Mouse (Mus musculus) liver, embryonic 14.5 days (tissue): ENCODE results near the gene Pih1d1. TPM values are rescaled to one million over a fixed set of nuclear protein-coding genes. Genes with fewer than 3 reads are reported as not detected.
"Not testable (repeated sequence)": the region's sequence is repeated elsewhere in the genome, so short reads cannot be mapped to it uniquely, and the experiment has no call there.

Experiments used
- ATAC-seq: fragments of 200-750 bp; cut with Nextera tagmentation; 2 replicates; pipeline ENCODE4 v1.8.0; 2017; ENCODE audit warnings: moderate number of reproducible peaks, mild to moderate bottlenecking, moderate library complexity; ENCODE audit not compliant: insufficient read depth
- DNase-seq, 3 experiments: peaks; one replicate each; pipeline ENCODE4 v3.0.0-alpha.2; 2012 to 2013; ENCODE audit warnings: low read depth in 3 of 3, low spot score in 3 of 3
- H3K27ac ChIP-seq: fragments of 300-500 bp; sonication (generic); 2 replicates; pipeline ENCODE4 v1.5.1; 2014; ENCODE audit warnings: moderate library complexity, mild to moderate bottlenecking, control low read depth, inconsistent platforms
- H3K27me3 ChIP-seq: fragments of 300-500 bp; sonication (generic); 2 replicates; pipeline ENCODE4 v1.6.1; 2014; ENCODE audit warnings: mild to moderate bottlenecking, low read length, moderate library complexity; ENCODE audit not compliant: control insufficient read depth, insufficient read depth
- H3K36me3 ChIP-seq: fragments of 300-500 bp; sonication (generic); replicated peaks from 2 replicates; pipeline ENCODE4 v1.6.1; 2014; ENCODE audit warnings: low read depth; ENCODE audit not compliant: control insufficient read depth, insufficient read depth
- H3K4me1 ChIP-seq, 2 experiments: fragments of 200-500 bp in 1 of 2; fragments of 300-500 bp in 1 of 2; sonication (generic) in 1 of 2; replicated peaks; 2 replicates each; pipeline ENCODE4 v1.6.1; 2012 to 2014; ENCODE audit warnings: antibody characterized with exemption in 1 of 2, inconsistent platforms in 1 of 2, low read length in 1 of 2; ENCODE audit not compliant: control insufficient read depth in 2 of 2, insufficient read depth in 2 of 2
- H3K4me2 ChIP-seq: fragments of 300-500 bp; sonication (generic); 2 replicates; pipeline ENCODE4 v1.6.1; 2014; ENCODE audit warnings: low read depth, mild to moderate bottlenecking, control low read depth, moderate library complexity
- H3K4me3 ChIP-seq, 2 experiments: fragments of 200-500 bp in 1 of 2; fragments of 300-500 bp in 1 of 2; sonication (generic) in 1 of 2; 2 replicates each; pipeline ENCODE4 v1.5.1; 2012 to 2014; ENCODE audit warnings: low read depth in 2 of 2, low read length in 2 of 2, mild to moderate bottlenecking in 2 of 2, control low read depth in 1 of 2, inconsistent platforms in 1 of 2, moderate library complexity in 1 of 2; ENCODE audit not compliant: insufficient read depth in 1 of 2
- H3K9ac ChIP-seq: fragments of 300-500 bp; sonication (generic); replicated peaks from 2 replicates; pipeline ENCODE4 v1.6.1; 2014; ENCODE audit warnings: mild to moderate bottlenecking, control low read depth, moderate library complexity
- H3K9me3 ChIP-seq: fragments of 300-500 bp; sonication (generic); 2 replicates; pipeline ENCODE4 v1.6.1; 2016; ENCODE audit warnings: low read length, mixed read lengths; ENCODE audit not compliant: control insufficient read depth
- CTCF ChIP-seq: IDR thresholded peaks from 2 replicates; pipeline ENCODE4 v1.5.1; 2016; ENCODE audit warnings: antibody characterized with exemption, low read depth, control low read depth
- EP300 ChIP-seq: IDR thresholded peaks from 2 replicates; pipeline ENCODE4 v1.6.1; 2016; ENCODE audit warnings: antibody characterized with exemption, low read depth
- WGBS: fragments of 180-500 bp; shearing (Covaris S2); extraction: QIAGEN DNeasy Blood & Tissue Kit; methylation state at CpG from one replicate; pipeline ENCODE4 v1.1.7; 2014; ENCODE audit not compliant: insufficient replicate concordance; 5-methylcytosine and 5-hydroxymethylcytosine counted together
- polyA plus RNA-seq, 2 experiments: library from polyadenylated mRNA; depleted of rRNA in 1 of 2; stranded (reverse) in 1 of 2; unstranded in 1 of 2; fragments of >200 nt; fragmentation: Nextera tagmentation in 1 of 2; extraction: Ambion mirVana in 1 of 2; gene quantifications; 2 replicates each; pipeline versions ENCODE4 v1.2.1 to v1.2.3; 2012 to 2014

The Pih1d1 gene
- polyA plus RNA-seq, 2 experiments, result 38.3 to 45.8 TPM

DNA sequence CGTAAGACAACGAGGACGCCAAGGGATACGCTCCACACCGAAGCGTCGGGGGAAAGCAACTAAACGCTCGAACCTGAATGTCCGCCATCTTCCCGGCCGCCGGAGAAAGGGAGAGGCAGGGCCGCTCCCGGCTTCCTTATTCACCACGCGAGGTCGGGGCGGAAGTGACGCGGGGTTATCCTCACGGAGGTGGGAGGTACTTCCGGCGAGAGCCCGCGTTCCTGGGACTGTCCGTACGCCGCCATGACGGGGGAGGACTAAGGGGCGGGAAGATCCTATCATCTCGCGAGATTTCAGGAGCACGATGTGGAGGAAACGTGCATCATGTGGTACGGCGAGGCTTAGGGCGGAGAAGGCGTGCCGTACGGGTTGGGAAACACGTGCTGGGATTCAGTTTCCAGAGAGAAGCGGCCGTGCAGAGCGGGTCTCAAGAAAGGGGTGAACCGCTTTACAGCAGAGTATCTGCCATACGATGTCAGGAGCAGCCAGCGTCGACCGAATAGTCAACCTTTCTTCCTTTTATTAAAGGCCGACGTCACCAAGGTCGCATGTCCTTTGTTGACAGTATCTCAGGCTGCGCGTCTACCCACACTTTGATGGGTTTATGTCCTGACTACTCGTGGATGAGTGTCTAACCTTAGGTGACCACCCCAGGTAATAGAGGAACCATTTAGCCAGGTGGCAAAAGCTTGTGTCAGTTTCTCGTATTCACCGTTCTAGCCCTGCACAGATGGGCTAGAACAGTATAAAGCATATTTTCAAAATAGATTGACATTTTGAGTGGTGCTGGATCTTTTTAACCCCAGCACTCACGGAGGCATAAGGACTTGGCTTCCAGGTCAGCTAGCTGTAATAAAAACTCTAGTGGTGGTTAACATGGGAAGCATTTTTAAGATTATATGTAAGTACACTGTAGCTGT is 29.6 kb upstream of the Pih1d1 start, which contains the start of gene Rps11:
TSS of gene Rps11 (minus strand) at position 216 of the 920 bp plus-strand sequence.
- H3K4me1 ChIP-seq, result peaks cover 16 to 29% of the 10 kb centered on the region in 2 experiments
- TF ChIP-seq CTCF (no peak; the same call in 1 of the 2 replicates), EP300 (peak; percentile 56)
- H3K4me2 ChIP-seq, result peak within 1 kb of the TSS; percentile 83
- no peaks in the 10 kb centered on the region for H3K9me3 ChIP-seq
- under 1% methylated on average over 59 of the region's 59 CpGs for WGBS
- no peaks in the 10 kb centered on the region for H3K27me3 ChIP-seq
- peak within 1 kb of the TSS; percentile 74 for H3K27ac ChIP-seq
- ATAC-seq (peak; percentile 77), DNase-seq (peak; percentile 100)
- H3K4me3 ChIP-seq, result peak within 1 kb of the TSS; percentile 86 to 91
- H3K36me3 ChIP-seq, result peaks cover 53% of the 10 kb centered on the region
- peak within 1 kb of the TSS; percentile 94 for H3K9ac ChIP-seq

DNA sequence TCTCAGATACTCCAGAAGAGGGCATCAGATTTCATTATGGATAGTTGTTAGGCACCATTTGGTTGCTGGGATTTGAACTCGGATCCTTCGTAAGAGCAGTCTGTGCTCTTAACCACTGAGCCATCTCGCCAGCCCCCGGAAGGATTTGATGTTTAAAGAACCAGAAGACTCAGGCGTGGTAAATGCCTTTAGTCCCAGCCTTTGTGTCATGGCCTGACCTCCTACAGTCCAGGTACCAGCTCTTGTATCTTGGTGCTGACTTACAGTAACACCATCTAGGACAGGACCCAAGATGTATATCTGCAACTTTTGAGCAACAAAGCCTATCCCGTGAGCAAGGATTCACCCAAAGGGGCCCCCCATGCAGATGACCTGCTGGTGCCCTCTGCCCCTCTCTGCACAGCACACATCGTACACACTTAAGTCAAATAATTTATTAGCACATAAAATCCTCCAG is 28.9 kb upstream of the Pih1d1 start:
- DNase-seq (peak; percentile 55 to 61 (median 57)), ATAC-seq (no peak)
- H3K4me3 ChIP-seq, result no peak overlapping the region; a peak in 1 of 4 replicates
- 13% methylated on average over 7 of the region's 7 CpGs for WGBS
- H3K9ac ChIP-seq, result no peak overlapping the region
- no peaks in the 10 kb centered on the region for H3K9me3 ChIP-seq
- H3K4me1 ChIP-seq, result peaks cover 22 to 34% of the 10 kb centered on the region in 2 experiments
- H3K27ac ChIP-seq, result peak overlapping the region; percentile 74
- H3K27me3 ChIP-seq, result no peaks in the 10 kb centered on the region
- peaks cover 53% of the 10 kb centered on the region for H3K36me3 ChIP-seq
- H3K4me2 ChIP-seq, result peak overlapping the region; percentile 83
- TF ChIP-seq CTCF (0 out of 2 replicates have a peak, but pooled peaks have one; percentile 34), EP300 (no peak)

DNA sequence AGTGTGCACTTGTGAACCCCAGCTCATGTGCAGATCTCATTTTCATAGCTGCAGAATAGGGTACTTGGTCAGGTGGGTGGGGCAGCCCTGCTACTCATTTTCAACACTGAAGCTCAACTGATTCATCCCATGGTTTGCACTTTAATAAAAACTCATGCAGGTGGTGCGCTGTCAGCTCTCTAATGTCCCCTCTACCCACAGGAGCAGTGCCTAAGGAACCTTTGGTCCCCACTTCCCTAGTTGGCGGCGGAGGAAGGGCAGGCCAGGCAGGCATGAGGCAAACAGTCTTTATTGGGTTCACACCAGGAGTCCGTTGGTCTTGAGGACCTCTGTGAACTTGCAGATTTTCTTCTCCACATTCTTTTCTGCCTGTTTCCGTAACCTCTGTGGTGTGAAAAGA is 28.5 kb upstream of the Pih1d1 start:
- not testable (repeated sequence) for DNase-seq, H3K27me3 ChIP-seq, H3K9me3 ChIP-seq, ATAC-seq, H3K9ac ChIP-seq
- H3K36me3 ChIP-seq, result peaks cover 49% of the 10 kb centered on the region
- H3K4me3 ChIP-seq, result peak overlapping the region in 1 of 2 experiments; percentile 91; a peak in 1 of 4 replicates
- 63% methylated on average over 5 of the region's 5 CpGs for WGBS
- peaks cover 23 to 35% of the 10 kb centered on the region in 2 experiments for H3K4me1 ChIP-seq
- H3K27ac ChIP-seq, result peak overlapping the region; percentile 83
- peak overlapping the region; percentile 85 for H3K4me2 ChIP-seq

DNA sequence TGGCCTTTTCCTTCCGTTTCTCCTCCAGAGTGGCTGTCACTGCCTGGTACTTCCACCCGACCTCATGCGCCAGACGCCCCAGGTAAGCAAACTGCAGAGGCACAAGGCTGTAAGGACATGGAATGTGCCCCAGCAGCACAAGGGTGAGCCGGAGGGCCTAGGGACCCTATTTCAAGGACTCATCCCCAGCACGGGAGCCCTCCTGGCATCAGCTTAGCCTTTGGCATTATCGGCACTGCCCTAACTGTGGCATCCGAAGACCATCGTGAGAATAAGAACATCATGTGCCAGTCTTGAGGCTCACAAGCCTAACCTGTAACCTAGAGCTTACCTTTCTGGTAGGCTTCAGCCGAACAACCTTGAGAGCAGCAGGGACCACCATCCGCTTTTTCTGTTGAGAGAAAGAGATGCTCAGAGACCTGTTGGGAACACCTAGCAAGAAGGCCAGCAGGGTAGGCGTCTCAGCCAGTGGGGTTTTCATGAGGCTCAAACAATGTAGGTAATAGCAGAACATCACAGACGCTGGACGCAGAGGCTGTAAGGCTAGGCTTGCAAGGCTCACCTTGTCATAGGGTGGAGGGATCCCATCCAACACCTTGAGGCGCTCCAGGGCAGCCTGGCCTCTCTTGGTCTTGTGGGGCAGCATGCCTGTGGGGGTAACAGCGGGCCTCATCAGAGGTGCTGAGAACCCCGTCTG is 27.8 kb upstream of the Pih1d1 start:
- WGBS, result 50% methylated on average over 17 of the region's 17 CpGs
- no peaks in the 10 kb centered on the region for H3K27me3 ChIP-seq
- TF ChIP-seq CTCF (no peak), EP300 (no peak)
- peak overlapping the region; percentile 94 for H3K9ac ChIP-seq
- H3K9me3 ChIP-seq, result no peaks in the 10 kb centered on the region
- H3K4me3 ChIP-seq, result peak overlapping the region; percentile 87 to 91
- no peak for DNase-seq
- peaks cover 43% of the 10 kb centered on the region for H3K36me3 ChIP-seq
- H3K27ac ChIP-seq, result peak overlapping the region; percentile 83
- H3K4me2 ChIP-seq, result peak overlapping the region; percentile 85
- no peak for ATAC-seq
- peaks cover 23 to 35% of the 10 kb centered on the region in 2 experiments for H3K4me1 ChIP-seq
